Mouse (Mus musculus) limb, embryonic 15.5 days (tissue): ENCODE data around the gene H13. TPM values are rescaled to one million over a fixed set of nuclear protein-coding genes. Genes with fewer than 3 reads are reported as not detected.

Experiments used
- ATAC-seq: fragments of 200-750 bp; cut with Nextera tagmentation; 2 replicates; pipeline ENCODE4 v1.8.0; 2017; ENCODE audit warnings: low read depth, moderate TSS enrichment; ENCODE audit not compliant: insufficient number of reproducible peaks, low FRiP score, low TSS enrichment
- H3K27ac ChIP-seq: fragments of 300-500 bp; sonication (generic); 2 replicates; pipeline ENCODE4 v1.5.1; 2015; ENCODE audit warnings: moderate library complexity, mild to moderate bottlenecking, inconsistent platforms
- H3K27me3 ChIP-seq: fragments of 300-500 bp; sonication (generic); 2 replicates; pipeline ENCODE4 v1.6.1; 2015; ENCODE audit warnings: inconsistent platforms
- H3K36me3 ChIP-seq: fragments of 300-500 bp; sonication (generic); 2 replicates; pipeline ENCODE4 v1.6.1; 2015; ENCODE audit warnings: inconsistent platforms
- H3K4me1 ChIP-seq: fragments of 300-500 bp; sonication (generic); 2 replicates; pipeline ENCODE4 v1.6.1; 2015; ENCODE audit warnings: inconsistent platforms
- H3K4me2 ChIP-seq: fragments of 300-500 bp; sonication (generic); 2 replicates; pipeline ENCODE4 v1.6.1; 2015; ENCODE audit warnings: mild to moderate bottlenecking, inconsistent platforms
- H3K4me3 ChIP-seq: fragments of 300-500 bp; sonication (generic); 2 replicates; pipeline ENCODE4 v1.5.1; 2015; ENCODE audit warnings: mild to moderate bottlenecking, inconsistent platforms
- H3K9ac ChIP-seq: fragments of 300-500 bp; sonication (generic); 2 replicates; pipeline ENCODE4 v1.6.1; 2015; ENCODE audit warnings: inconsistent platforms
- H3K9me3 ChIP-seq: fragments of 300-500 bp; sonication (generic); 2 replicates; pipeline ENCODE4 v1.6.1; 2016; ENCODE audit warnings: inconsistent platforms
- WGBS: fragments of 180-500 bp; shearing (Covaris S2); methylation state at CpG from one replicate; pipeline ENCODE4 v1.1.7; 2015; 5-methylcytosine and 5-hydroxymethylcytosine counted together
- polyA plus RNA-seq: library from polyadenylated mRNA; unstranded; fragments of >200 nt; fragmentation: Nextera tagmentation; extraction: Ambion mirVana; gene quantifications from 2 replicates; pipeline ENCODE4 v1.2.1, GENCODE M21; 2015

Gene H13
- polyA plus RNA-seq, 1 experiment from 2014 or later = 143 TPM

DNA sequence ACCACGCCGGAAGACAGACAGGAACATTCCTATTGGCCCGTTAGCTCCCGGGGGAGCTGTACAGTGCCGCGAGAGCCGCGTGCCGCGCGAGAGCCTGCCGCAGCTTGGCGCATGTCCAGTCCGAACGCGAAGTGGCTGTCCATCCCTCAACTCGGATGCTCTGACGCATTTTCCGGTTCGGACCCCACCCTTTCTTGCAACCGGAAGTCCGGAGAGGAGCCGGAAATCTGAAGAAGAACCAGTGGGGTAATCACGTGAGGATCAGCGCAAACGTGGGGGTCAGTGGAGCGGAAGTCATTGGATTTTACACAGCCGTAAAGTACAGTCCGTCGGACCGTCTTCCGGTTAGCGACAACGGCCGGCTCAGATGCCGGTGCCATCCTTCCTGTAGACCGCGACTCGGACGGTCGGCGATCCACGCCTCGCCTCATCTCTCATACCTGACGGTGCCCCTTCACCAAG is 17.6 kb downstream of the H13 start, which contains the start of gene Mcts2:
TSS of gene Mcts2 (plus strand) at position 230 of the 462 bp plus-strand sequence.
- Histone ChIP-seq H3K4me2 (peak within 1 kb of the TSS; percentile 46), H3K9ac (no peak within 1 kb of the TSS), H3K36me3 (peaks cover 95% of the 10 kb centered on the region), H3K4me1 (peaks cover 3% of the 10 kb centered on the region; the same call in 1 of the 2 replicates), H3K27me3 (no peaks in the 10 kb centered on the region), H3K4me3 (peak within 1 kb of the TSS; percentile 47), H3K9me3 (0 out of 2 replicates have a peak, but pooled peaks cover 3% of the 10 kb centered on the region), H3K27ac (peak within 1 kb of the TSS; percentile 19; the same call in 1 of the 2 replicates)
- ATAC-seq = peak; percentile 86
- 42% methylated on average over 45 of the region's 45 CpGs for WGBS

DNA sequence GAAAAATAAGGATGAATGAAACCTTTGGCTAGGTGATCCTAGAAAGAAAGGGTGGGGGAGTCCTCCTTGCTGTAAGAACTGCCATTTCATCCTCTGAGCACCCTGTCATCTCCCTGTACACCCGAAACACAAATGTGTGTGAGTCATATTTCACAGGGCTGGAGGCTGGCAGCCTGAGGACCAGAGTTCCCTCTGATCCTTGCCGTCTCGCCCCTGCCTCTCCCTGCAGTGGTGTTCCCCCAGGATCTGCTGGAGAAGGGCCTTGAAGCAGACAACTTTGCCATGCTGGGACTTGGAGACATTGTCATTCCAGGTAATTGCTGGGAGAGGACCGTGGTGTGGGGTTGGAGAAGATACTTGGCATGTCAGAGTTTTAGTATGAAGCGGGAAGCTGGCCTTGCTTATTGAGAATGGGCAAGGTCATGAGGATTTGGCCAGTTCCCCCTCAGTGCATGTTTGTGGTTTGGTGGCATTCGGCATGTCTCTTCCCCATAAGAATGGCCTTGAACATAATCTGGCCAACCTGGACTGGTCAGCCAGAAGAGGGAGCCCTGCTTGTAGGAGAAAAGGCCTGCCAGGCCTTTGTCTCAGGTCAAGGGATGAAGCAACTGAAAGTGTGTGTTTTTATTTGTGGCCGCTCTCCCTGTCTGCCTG is 22.4 kb downstream of the H13 start:
- no peak for ATAC-seq
- peaks cover 76% of the 10 kb centered on the region for H3K36me3 ChIP-seq
- H3K27ac ChIP-seq = peak overlapping the region; percentile 54
- no peaks in the 10 kb centered on the region for H3K9me3 ChIP-seq
- H3K4me1 ChIP-seq = peaks cover 22% of the 10 kb centered on the region
- no peaks in the 10 kb centered on the region for H3K27me3 ChIP-seq
- H3K9ac ChIP-seq = no peak overlapping the region
- H3K4me2 ChIP-seq = no peak overlapping the region
- 69% methylated on average over 7 of the region's 7 CpGs for WGBS
- no peak overlapping the region for H3K4me3 ChIP-seq

DNA sequence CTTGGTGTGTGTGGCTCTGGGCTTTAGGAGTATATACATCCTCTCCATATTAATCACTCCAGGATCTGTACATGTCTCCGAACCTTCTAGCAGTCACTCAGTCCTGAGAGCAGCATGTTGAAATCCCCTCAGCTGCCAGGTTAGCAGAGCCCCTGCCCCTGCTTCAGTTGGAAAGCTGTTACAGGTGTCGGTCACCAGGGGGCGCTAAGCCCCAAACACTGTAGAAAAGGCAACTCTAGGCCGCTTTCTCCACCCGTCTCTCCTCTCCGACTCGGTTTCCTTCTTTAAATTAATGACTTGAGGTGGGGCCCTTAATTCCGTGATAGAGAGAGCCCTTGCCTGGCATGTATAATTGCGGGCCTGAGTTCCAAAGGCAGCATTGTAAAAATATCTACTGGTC is 24.0 kb downstream of the H13 start:
- peaks cover 27% of the 10 kb centered on the region for H3K4me1 ChIP-seq
- 0 out of 2 replicates have a peak overlapping the region, but pooled peaks have one; percentile 65 for H3K27ac ChIP-seq
- no peak overlapping the region for H3K9ac ChIP-seq
- 11% methylated on average over 9 of the region's 9 CpGs for WGBS
- peak overlapping the region; percentile 13; the same call in 1 of the 2 replicates for H3K4me3 ChIP-seq
- H3K27me3 ChIP-seq = no peaks in the 10 kb centered on the region
- no peaks in the 10 kb centered on the region for H3K9me3 ChIP-seq
- H3K4me2 ChIP-seq = peak overlapping the region; percentile 37
- peaks cover 70% of the 10 kb centered on the region for H3K36me3 ChIP-seq
- ATAC-seq = no peak

DNA sequence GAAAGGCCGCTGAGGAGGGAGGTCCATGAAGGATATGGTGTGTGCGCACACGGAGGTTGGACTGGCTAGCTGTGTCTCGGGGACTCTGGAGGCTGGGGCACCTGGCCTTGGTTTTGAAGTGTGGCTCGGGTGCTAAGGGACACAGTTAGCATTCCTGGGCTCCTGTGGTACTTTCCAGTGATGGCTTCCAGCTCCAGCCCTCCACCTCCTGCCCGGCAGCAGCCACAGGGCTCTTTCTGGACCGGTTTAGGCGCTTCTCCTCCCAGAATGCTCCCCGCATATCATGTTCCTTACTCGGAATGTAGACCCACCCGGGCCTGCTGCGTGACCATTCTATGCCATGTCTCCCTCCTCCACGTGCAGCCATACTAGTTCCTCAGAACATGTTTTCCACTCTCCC is 24.5 kb downstream of the H13 start:
- Histone ChIP-seq H3K4me3 (peak overlapping the region; percentile 13; the same call in 1 of the 2 replicates), H3K27me3 (no peaks in the 10 kb centered on the region), H3K4me1 (peaks cover 27% of the 10 kb centered on the region), H3K4me2 (peak overlapping the region; percentile 37), H3K36me3 (peaks cover 70% of the 10 kb centered on the region), H3K27ac (peak overlapping the region; percentile 65), H3K9ac (0 out of 2 replicates have a peak overlapping the region, but pooled peaks have one; percentile 11), H3K9me3 (no peaks in the 10 kb centered on the region)
- WGBS = 77% methylated on average over 13 of the region's 13 CpGs
- ATAC-seq = no peak

DNA sequence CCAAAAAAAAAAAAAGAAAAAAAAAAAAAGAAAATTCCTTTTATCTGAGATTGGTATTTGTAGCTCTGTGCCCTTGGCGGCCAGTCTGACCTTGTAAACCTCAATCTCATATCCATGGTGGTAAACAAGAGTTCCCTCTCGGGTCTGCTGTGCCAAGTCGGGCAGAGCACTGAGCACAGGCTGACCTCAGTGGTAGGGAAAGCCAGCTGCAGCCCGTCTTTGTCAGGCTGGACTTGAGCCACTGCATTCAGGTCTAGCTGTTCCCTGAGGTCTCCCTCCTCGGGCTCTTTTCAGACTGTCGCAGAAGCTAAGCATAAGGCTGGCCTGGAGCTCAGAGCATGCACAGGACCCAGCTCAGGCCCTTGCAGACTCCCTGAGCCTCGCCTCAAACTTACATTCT is 25.4 kb downstream of the H13 start:
- Histone ChIP-seq H3K27me3 (no peaks in the 10 kb centered on the region), H3K4me2 (no peak overlapping the region), H3K4me1 (peaks cover 28% of the 10 kb centered on the region), H3K36me3 (peaks cover 70% of the 10 kb centered on the region), H3K9ac (no peak overlapping the region), H3K4me3 (no peak overlapping the region), H3K27ac (no peak overlapping the region), H3K9me3 (no peaks in the 10 kb centered on the region)
- WGBS = 68% methylated on average over 7 of the region's 7 CpGs
- ATAC-seq = no peak

DNA sequence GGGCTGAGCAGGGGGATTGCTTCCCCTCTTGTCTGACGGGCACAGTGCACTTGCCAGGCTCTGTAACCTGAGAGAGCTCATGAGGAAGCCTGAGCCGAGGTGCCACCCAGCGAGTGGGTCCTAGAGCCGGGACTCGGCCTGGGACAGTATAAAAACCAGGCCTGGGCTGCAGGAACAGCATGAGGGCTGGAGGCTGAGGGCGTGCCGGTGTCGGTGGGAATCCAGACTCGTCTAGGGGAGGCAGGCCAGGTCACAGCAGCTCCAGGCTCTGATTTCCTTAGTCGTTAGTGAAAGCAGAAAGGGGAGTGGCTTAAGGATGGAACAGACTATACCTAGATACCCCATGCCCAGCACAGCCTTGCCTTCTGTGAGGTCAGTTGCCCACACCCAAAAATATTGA is 26.8 kb downstream of the H13 start:
- Histone ChIP-seq H3K9ac (0 out of 2 replicates have a peak overlapping the region, but pooled peaks have one; percentile 39), H3K27me3 (no peaks in the 10 kb centered on the region), H3K9me3 (no peaks in the 10 kb centered on the region), H3K27ac (peak overlapping the region; percentile 76), H3K4me3 (no peak overlapping the region), H3K4me2 (no peak overlapping the region), H3K4me1 (peaks cover 40% of the 10 kb centered on the region), H3K36me3 (peaks cover 71% of the 10 kb centered on the region)
- 43% methylated on average over 10 of the region's 10 CpGs for WGBS
- ATAC-seq = no peak

DNA sequence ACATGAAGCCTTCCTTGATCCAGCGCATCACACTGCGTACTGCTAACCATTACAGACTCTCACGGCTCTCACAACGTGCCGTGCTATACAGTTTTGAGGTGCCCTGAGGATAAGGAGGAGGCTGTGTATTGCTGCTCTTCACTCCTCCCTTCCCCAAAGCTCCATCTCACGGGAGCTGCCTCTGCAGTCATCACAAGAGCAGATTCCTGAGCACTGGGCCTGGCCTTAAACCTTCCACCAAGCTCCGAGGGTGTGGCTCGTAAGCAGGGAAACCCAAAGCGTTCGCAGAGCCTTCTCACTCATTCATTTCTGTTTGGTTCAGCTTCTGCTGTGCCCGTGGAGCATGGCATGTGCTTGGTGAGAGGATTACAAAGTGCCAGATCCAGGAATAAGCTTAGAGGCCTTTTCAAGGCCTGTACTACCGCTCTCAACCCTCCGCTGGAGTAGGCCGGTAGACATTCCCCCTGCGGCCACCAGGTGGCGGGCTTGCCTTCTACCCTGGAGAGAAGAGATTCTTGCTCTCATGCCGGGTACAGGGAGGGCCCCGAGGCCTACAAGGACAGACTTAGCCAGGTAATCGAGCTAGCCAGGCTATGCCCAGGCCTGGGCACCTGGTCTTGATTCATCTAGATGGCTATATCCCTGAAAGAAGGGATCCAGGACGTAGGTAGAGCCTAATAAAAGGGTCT is 27.4 kb downstream of the H13 start:
- Histone ChIP-seq H3K9ac (peak overlapping the region; percentile 39; the same call in 1 of the 2 replicates), H3K4me2 (no peak overlapping the region), H3K36me3 (peaks cover 75% of the 10 kb centered on the region), H3K4me3 (no peak overlapping the region), H3K9me3 (no peaks in the 10 kb centered on the region), H3K27ac (peak overlapping the region; percentile 76), H3K27me3 (no peaks in the 10 kb centered on the region), H3K4me1 (peaks cover 40% of the 10 kb centered on the region)
- WGBS = 36% methylated on average over 20 of the region's 20 CpGs
- ATAC-seq = peak; percentile 31; the same call in 1 of the 2 replicates

DNA sequence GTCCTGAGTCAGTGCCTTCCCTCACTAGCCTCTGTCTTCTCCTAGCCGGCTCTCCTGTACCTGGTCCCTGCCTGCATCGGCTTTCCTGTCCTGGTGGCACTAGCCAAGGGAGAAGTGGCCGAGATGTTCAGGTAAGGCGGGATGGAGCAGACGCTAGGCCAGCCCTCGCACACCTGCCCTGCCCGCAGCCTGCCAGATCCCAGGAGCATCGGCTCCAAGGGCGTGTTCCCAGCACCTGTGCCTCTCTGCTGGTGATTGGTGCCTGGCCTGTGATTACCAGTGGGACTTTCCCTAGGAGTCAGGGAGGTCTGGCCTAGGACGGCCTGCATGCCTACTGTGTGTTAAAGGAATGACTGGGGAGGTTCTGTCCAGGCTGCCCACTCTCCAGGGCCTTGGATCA is 30.9 kb downstream of the H13 start:
- Histone ChIP-seq H3K27ac (no peak overlapping the region), H3K4me1 (peaks cover 47% of the 10 kb centered on the region), H3K9ac (no peak overlapping the region), H3K27me3 (no peaks in the 10 kb centered on the region), H3K9me3 (no peaks in the 10 kb centered on the region), H3K36me3 (peaks cover 93% of the 10 kb centered on the region), H3K4me2 (no peak overlapping the region), H3K4me3 (no peak overlapping the region)
- WGBS = 79% methylated on average over 10 of the region's 10 CpGs
- no peak for ATAC-seq

DNA sequence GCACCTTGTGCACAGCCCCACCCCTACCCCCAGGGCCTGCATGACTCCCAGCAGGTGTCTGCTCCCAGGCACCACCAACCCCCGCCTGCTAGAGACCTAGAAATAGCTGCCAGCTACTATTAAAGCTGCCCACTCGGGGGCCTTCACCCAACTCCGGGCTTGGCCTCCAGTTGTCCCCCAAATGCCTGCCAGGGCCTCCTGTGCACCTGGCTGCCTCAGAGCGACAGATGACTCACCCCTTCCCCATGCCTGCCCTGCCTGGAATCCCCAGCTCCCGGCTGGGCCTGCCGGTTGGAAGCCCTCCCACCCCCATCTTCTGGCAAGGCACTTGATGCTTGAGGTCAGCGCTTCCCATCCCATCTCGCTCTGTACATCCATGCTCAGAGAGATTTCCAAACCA is 31.5 kb downstream of the H13 start:
- Histone ChIP-seq H3K36me3 (peaks cover 90% of the 10 kb centered on the region), H3K9me3 (no peaks in the 10 kb centered on the region), H3K4me3 (no peak overlapping the region), H3K27ac (0 out of 2 replicates have a peak overlapping the region, but pooled peaks have one; percentile 17), H3K4me2 (no peak overlapping the region), H3K9ac (no peak overlapping the region), H3K27me3 (no peaks in the 10 kb centered on the region), H3K4me1 (peaks cover 52% of the 10 kb centered on the region)
- ATAC-seq = no peak
- WGBS = 70% methylated on average over 8 of the region's 8 CpGs

DNA sequence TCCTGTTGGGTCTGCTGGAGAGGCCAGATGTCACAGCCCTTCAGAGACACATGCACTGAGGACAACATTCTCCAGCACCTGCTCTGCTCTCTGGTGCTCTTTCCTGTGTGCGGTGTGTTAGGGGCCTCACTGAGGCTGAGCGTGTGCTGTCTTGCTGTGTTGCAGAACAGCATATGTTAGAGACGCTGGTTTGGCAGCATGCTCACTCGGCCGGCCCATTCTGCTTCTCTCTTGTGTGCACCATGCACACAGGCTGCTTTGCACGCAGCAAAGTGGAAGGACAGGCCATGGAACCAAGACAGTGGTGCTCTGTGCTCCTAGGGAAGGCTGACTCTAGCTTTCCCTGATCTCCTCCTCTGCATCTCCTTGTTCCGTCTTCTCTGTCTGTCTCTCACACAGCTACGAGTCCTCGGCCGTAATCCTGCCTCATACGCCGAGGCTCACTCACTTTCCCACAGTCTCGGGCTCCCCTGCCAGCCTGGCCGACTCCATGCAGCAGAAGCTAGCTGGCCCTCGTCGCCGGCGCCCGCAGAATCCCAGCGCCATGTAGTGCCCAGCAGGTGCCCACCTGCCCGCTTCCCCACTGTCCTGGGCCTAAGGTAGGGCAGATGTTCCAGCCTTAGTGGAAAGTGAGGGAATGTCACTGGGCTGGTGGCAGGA is 34.5 kb downstream of the H13 start:
- 84% methylated on average over 21 of the region's 21 CpGs for WGBS
- H3K9ac ChIP-seq = no peak overlapping the region
- no peak for ATAC-seq

DNA sequence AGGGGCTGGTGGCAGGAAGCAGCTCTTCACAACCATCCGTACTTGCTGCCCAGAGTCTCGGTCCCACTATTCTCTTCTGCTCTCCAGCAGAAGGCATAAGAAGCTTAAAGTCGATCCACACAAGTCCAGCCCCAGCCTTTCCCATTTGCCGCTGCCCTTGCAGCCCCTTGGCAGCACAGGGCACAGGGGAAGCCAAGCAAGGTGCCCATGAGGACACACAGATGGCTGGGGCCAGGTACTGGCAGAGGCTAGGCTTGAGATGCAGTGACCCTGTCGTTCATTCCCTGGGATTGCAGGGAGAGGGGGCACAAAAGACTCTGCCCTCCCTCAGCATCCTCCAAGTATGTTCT is 35.0 kb downstream of the H13 start:
- Histone ChIP-seq H3K36me3 (peaks cover 64% of the 10 kb centered on the region), H3K9ac (no peak overlapping the region), H3K27ac (peak overlapping the region; percentile 95), H3K4me3 (no peak overlapping the region), H3K9me3 (no peaks in the 10 kb centered on the region), H3K27me3 (no peaks in the 10 kb centered on the region), H3K4me2 (no peak overlapping the region), H3K4me1 (peaks cover 69% of the 10 kb centered on the region)
- WGBS = 87% methylated on average over 5 of the region's 5 CpGs
- ATAC-seq = no peak

More for the DNA sequence above, 34.5 kb downstream of the H13 start:
- Histone ChIP-seq H3K9me3 (no peaks in the 10 kb centered on the region), H3K4me3 (no peak overlapping the region), H3K27me3 (no peaks in the 10 kb centered on the region), H3K27ac (peak overlapping the region; percentile 95), H3K36me3 (peaks cover 67% of the 10 kb centered on the region), H3K4me1 (peaks cover 67% of the 10 kb centered on the region), H3K4me2 (no peak overlapping the region)
